Mouse (Mus musculus) thymus, postnatal 25 days (tissue): ENCODE measurements at regions not wholly inside any gene's neighbourhood (a gene's known extent, or its start where the extent isn't known, plus 50 kb on each side); places are given as distances from the start of the nearest gene placed in this dataset.

Experiments
- DNase-seq: peaks from one replicate; pipeline ENCODE4 v3.0.0; 2022

DNA sequence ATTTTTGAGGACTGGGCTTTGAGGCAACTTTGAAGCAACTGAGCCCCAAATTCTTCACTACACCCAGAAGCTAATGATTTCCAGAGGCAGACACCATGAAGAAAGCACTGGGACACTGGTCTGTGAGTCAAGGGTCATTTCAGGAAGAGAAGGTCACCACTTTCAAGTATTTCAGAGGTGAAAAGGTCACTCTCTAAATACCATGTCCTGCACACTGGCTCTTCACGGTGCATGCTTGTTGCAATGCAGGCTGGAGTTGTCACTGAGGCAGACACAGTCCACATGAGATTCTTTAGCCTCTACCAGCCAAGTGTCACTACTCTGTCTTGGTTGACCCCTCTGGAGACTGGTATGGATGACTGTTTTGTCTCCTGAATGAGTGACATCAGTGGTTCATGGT lies 320.7 kb upstream of the Npvf start:
- DNase-seq, result no peak

GRCm38 (mm10) chr6:50976973-50977372 lies 322.7 kb upstream of the Npvf start:
- no peak for DNase-seq

DNA sequence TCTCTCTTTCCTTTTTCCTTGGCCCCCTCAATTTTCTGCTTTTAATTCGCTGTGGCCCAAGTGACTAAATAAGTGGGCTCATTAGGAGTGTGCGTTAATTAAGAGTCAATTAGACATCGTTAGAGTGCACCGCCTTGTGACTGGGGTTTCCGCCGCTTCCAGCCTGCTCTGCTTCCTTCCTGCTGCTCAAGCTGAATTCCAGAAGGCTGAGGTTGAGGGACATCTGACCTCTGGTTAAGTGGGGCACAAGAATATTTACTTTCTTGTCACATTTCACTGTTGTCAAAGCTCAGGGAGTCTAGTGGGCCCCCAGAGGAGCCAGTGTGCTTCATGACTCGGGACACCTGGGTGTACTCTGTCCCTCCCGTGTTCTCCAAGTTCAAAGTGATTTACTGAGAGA lies 323.1 kb upstream of the Npvf start:
- no peak for DNase-seq

DNA sequence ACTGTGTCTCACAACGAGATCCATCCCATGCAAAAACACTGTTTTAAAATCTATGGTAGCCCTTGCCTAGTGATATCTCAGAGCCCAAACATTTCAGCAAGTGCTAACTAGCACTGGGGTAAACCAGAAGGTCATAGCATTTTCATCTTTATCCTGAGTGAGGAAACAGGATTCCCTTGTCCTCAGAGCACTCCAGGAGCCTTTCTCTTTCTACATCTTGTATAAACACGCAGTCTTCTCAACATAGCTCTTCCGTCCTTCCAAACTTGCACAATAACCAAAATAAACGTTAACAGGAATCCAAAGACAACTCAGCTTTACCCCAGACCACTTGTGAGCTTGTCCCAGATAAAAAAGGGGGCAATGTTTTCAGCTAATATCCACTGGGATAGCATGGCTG lies 323.8 kb upstream of the Npvf start:
- DNase-seq, result no peak

- no peak for DNase-seq
These were observed 324.3 kb upstream of the Npvf start for GRCm38 (mm10) chr6:50978571-50978970.

- no peak for DNase-seq
These were observed 325.5 kb upstream of the Npvf start for GRCm38 (mm10) chr6:50979764-50980163.

DNA sequence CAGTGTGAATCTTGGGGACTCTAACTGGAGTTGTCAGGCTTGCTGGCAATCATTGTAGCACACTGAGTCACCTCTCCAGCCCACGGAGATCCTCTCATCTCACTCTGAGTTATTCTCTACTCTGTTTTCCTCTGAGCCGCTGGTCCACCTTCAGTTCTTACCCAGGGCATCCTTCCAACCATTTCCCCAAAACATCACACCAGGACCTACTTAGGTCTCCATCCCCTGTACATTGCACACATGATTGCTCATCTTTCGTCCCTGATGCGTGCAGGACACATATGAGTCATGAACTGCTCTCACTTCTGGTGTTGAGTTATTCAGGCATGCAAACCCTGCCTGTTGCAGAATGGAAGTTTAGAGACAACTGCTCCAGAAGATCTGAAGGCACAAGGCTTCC lies 326.1 kb upstream of the Npvf start:
- DNase-seq, result no peak

GRCm38 (mm10) chr6:50981702-50982309 lies 327.6 kb upstream of the Npvf start:
- no peak for DNase-seq

- DNase-seq, result no peak
These were observed 328.6 kb upstream of the Npvf start for GRCm38 (mm10) chr6:50982856-50983255.

DNA sequence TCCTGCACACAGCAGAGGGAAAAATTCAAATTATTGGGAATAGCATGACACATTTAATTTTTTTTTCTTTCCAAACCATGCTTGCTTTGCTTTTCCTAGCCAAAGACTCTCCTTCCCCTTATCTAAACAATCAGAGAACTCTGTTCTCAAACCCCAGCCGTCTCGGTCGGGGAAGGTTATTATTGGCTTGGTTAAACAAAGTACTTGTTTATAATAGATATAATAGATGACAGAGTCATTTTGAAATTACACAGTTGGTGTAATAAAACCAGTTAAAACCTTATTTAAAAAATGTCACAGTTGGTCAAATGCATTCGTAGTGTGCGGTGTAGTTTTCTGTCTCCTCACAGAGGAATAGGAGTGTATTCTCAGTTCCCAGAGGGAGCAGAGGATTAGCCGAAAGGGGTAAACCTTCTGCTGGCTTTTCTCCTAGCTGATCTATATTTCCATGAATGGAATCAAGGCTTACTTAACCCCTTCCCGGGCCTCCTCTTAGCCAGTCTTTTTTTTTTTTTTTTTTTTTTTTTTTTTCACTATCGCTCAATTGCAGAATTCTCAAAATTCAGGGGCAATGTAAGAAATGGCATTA lies 329.4 kb upstream of the Npvf start:
- no peak for DNase-seq

GRCm38 (mm10) chr6:50984157-50984905 lies 330.1 kb upstream of the Npvf start:
- no peak for DNase-seq

GRCm38 (mm10) chr6:50986270-50986924 lies 332.2 kb upstream of the Npvf start:
- DNase-seq, result no peak

DNA sequence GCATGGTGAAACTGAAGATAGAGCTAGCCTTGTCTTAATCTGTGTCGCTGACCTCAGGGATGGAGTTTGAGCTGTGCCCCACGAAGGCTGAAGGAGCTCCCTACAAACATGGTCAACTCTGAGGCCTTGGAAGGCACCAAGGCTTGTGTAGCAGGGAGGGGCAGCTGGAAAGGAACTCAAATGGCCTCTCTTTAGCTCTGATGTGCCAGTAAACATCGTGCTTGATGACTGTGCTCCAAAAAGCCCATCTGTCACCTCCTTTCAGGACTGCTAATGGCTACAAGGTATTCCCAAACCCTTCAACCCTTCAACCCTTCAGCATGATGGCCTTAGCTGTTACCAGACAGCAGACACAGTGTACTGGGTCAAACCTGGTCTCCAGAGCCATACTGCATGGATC lies 334.3 kb upstream of the Npvf start:
- DNase-seq, result no peak

DNA sequence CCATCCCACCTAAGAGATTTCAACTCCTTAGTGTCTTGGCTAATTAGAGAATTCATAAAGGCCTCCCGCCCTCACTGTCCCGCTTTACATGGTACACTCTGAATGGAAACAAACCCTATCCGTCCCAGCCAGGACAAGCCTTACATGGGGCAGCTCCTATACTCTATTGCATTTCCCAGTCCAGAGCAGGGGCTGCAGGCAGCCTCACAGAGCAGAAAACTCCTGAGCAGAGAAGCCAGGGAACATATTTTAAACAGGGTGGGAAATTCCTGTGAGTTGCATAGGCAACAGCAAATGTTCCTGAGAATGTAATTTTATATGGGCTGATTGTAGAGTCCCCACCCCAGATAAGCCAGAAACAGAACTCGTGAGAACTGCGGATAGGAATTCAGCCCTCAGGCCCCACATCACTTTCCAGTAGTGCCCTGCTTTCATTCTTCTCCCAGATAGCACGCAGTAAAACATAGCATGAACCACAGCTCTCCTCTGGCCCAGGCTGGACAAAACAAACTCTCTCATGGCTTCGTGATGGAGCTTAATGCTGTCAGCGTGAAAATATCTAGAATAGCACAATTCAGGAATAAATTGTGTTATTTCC lies 337.4 kb upstream of the Npvf start:
- DNase-seq, result no peak

GRCm38 (mm10) chr6:50993952-50994351 lies 339.7 kb upstream of the Npvf start:
- no peak for DNase-seq

DNA sequence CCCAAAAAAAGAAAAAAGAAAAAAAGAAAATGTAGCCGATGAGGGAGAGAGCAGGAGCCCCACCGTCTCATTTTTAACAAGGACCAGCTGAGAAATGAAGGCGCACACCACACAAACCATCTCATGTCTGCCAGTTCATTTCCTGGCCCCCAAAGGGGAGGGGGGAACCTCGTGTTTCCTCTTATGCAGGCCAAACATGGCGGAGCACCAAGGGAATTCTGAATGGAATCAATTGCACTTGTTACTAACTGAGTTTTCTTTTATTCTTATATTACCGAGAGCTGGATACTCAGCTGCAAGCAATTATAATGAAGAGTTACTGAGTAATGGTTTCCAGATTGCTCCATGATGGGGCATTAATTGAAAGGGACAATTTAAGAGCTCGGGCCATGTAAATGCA lies 348.5 kb upstream of the Npvf start:
- DNase-seq, result no peak

DNA sequence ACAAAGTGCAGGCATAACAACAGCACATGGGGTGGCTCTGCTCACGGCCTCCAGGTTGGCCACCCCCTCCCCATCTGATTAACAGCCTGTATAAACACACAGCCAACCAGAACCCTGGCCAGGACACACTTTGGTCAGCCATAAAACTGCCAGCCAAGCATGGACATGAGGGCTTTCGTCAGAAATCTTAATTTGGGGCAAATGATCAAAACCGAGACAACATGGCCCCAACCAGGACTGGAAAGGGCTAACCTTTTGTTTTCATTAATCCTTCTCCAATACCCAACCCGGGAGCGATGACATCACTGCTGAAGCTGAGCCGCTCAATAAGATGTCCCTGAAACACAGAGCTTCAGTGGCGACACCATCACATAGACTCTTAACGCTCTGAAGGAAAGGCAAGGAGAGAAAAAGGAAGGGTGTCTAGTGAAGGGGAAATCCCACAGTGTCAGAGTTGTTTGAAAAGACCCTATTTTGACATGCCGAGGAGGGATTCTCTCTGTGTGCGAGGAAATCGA lies 351.9 kb upstream of the Npvf start:
- no peak for DNase-seq

GRCm38 (mm10) chr6:51009526-51010340 lies 355.5 kb upstream of the Npvf start:
- DNase-seq, result no peak

GRCm38 (mm10) chr6:51010536-51010935 lies 356.3 kb upstream of the Npvf start:
- DNase-seq, result no peak

- no peak for DNase-seq
These were observed 358.0 kb upstream of the Npvf start for GRCm38 (mm10) chr6:51012086-51012830.

DNA sequence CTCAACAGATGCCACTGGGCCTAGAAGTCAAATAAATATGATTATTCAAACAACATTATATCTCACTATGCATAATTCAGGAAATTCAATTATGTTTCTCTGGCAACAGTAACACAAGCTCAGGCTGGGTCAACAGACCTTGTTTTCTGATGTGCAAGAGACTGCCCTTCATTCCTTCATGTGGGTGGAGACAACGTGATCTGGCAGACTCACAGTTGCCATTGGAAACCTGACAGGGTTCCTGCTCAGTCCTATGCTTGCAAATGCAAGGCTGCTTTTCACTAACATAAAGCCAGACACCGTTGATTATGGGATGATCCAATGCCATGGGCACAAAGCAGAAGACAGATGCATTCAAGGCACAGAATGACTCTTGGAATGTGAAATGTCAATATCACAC lies 361.5 kb upstream of the Npvf start:
- no peak for DNase-seq
